Mouse (Mus musculus): ENCODE measurements around the gene Pabpn1.

Gene Pabpn1

GRCm38 (mm10) chr14:54892200-54892599, at the start of gene Pabpn1:
TSS of gene Pabpn1 (plus strand) at chr14:54892500.
- DNase-seq (ENCODE audit: low read depth, low spot score): no peak

GRCm38 (mm10) chr14:54843461-54843860, 48.8 kb upstream of the Pabpn1 start:
- no peak for DNase-seq (ENCODE audit: low read depth, low spot score)

GRCm38 (mm10) chr14:54855726-54856125, 36.6 kb upstream of the Pabpn1 start:
- DNase-seq (ENCODE audit: low read depth, low spot score): no peak

GRCm38 (mm10) chr14:54856703-54857102, 35.6 kb upstream of the Pabpn1 start:
- no peak for DNase-seq (ENCODE audit: low read depth, low spot score)

- DNase-seq (ENCODE audit: low read depth, low spot score): no peak
Measured at GRCm38 (mm10) chr14:54857891-54858290, 34.4 kb upstream of the Pabpn1 start.

GRCm38 (mm10) chr14:54860511-54860910, 31.8 kb upstream of the Pabpn1 start:
- DNase-seq (ENCODE audit: low read depth, low spot score): no peak

- peak; percentile 73 for DNase-seq (ENCODE audit: low read depth, low spot score)
Measured at GRCm38 (mm10) chr14:54863501-54864312, 28.6 kb upstream of the Pabpn1 start.

GRCm38 (mm10) chr14:54864313-54865036, 27.8 kb upstream of the Pabpn1 start:
- no peak for DNase-seq (ENCODE audit: low read depth, low spot score)

GRCm38 (mm10) chr14:54865626-54866025, 26.7 kb upstream of the Pabpn1 start:
- DNase-seq (ENCODE audit: low read depth, low spot score): no peak

GRCm38 (mm10) chr14:54866268-54866667, 26.0 kb upstream of the Pabpn1 start:
- DNase-seq (ENCODE audit: low read depth, low spot score): no peak

- no peak for DNase-seq (ENCODE audit: low read depth, low spot score)
Measured at GRCm38 (mm10) chr14:54866936-54867335, 25.4 kb upstream of the Pabpn1 start.

GRCm38 (mm10) chr14:54868026-54868425, 24.3 kb upstream of the Pabpn1 start:
- no peak for DNase-seq (ENCODE audit: low read depth, low spot score)

- DNase-seq (ENCODE audit: low read depth, low spot score): no peak
Measured at GRCm38 (mm10) chr14:54870861-54871260, 21.4 kb upstream of the Pabpn1 start, which contains the start of gene Homez. TSS of gene Homez (minus strand) at chr14:54870961.

- DNase-seq (ENCODE audit: low read depth, low spot score): no peak
Measured at GRCm38 (mm10) chr14:54874165-54874564, 18.1 kb upstream of the Pabpn1 start.

- no peak for DNase-seq (ENCODE audit: low read depth, low spot score)
Measured at GRCm38 (mm10) chr14:54875844-54876538, 16.3 kb upstream of the Pabpn1 start.

- peak; percentile 82 for DNase-seq (ENCODE audit: low read depth, low spot score)
Measured at GRCm38 (mm10) chr14:54876539-54877047, 15.7 kb upstream of the Pabpn1 start.

GRCm38 (mm10) chr14:54877048-54877715, 15.1 kb upstream of the Pabpn1 start, which contains the start of gene Ppp1r3e:
TSS of gene Ppp1r3e (minus strand) at chr14:54877550.
- DNase-seq (ENCODE audit: low read depth, low spot score): no peak

GRCm38 (mm10) chr14:54883154-54884021, 8.9 kb upstream of the Pabpn1 start, which contains the start of the genes Bcl2l2 and Gm20521:
TSS of gene Bcl2l2 (plus strand) at chr14:54883377.
TSS of gene Gm20521 (plus strand) at chr14:54883441.
- DNase-seq (ENCODE audit: low read depth, low spot score): peak; percentile 71

GRCm38 (mm10) chr14:54884022-54884712, 8.1 kb upstream of the Pabpn1 start:
- DNase-seq (ENCODE audit: low read depth, low spot score): no peak

GRCm38 (mm10) chr14:54885309-54885708, 7.0 kb upstream of the Pabpn1 start:
- no peak for DNase-seq (ENCODE audit: low read depth, low spot score)
